Mouse (Mus musculus) left cerebral cortex, adult 11 months (tissue): ENCODE measurements around the gene Exoc2.

Experiments used
- DNase-seq: peaks from one replicate; pipeline ENCODE4 v3.0.0; 2022; ENCODE audit warnings: low spot score

Gene Exoc2

GRCm38 (mm10) chr13:30971047-30971446, 2.8 kb downstream of the Exoc2 start:
- no peak for DNase-seq

- DNase-seq, result no peak
Observed at GRCm38 (mm10) chr13:30968311-30968710, 5.6 kb downstream of the Exoc2 start.

GRCm38 (mm10) chr13:30966507-30966911, 7.4 kb downstream of the Exoc2 start:
- no peak for DNase-seq

- DNase-seq, result no peak
Observed at GRCm38 (mm10) chr13:30961932-30962331, 12.0 kb downstream of the Exoc2 start.

GRCm38 (mm10) chr13:30960714-30961113, 13.2 kb downstream of the Exoc2 start:
- no peak for DNase-seq

- DNase-seq, result no peak
Observed at GRCm38 (mm10) chr13:30953580-30953979, 20.3 kb downstream of the Exoc2 start.

- no peak for DNase-seq
Observed at GRCm38 (mm10) chr13:30952044-30952443, 21.8 kb downstream of the Exoc2 start.

- no peak for DNase-seq
Observed at GRCm38 (mm10) chr13:30949181-30949580, 24.7 kb downstream of the Exoc2 start.

GRCm38 (mm10) chr13:30947540-30947939, 26.4 kb downstream of the Exoc2 start, which contains the start of gene Hus1b:
Gene Hus1b, minus strand, starts transcription at chr13:30947759.
- DNase-seq, result no peak

GRCm38 (mm10) chr13:30947129-30947528, 26.8 kb downstream of the Exoc2 start:
- DNase-seq, result no peak

- DNase-seq, result no peak
Observed at GRCm38 (mm10) chr13:30945788-30946187, 28.1 kb downstream of the Exoc2 start.

- DNase-seq, result no peak
Observed at GRCm38 (mm10) chr13:30932972-30933371, 40.9 kb downstream of the Exoc2 start.

GRCm38 (mm10) chr13:30931613-30932012, 42.3 kb downstream of the Exoc2 start:
- DNase-seq, result no peak

GRCm38 (mm10) chr13:30929119-30929518, 44.8 kb downstream of the Exoc2 start:
- no peak for DNase-seq

GRCm38 (mm10) chr13:30924269-30924668, 49.6 kb downstream of the Exoc2 start:
- DNase-seq, result no peak

- DNase-seq, result no peak
Observed at GRCm38 (mm10) chr13:30921914-30922313, 52.0 kb downstream of the Exoc2 start.

- no peak for DNase-seq
Observed at GRCm38 (mm10) chr13:30913757-30914156, 60.1 kb downstream of the Exoc2 start.

- no peak for DNase-seq
Observed at GRCm38 (mm10) chr13:30913028-30913427, 60.9 kb downstream of the Exoc2 start.

GRCm38 (mm10) chr13:30911931-30912625, 61.8 kb downstream of the Exoc2 start:
- DNase-seq, result no peak

- no peak for DNase-seq
Observed at GRCm38 (mm10) chr13:30910889-30911288, 63.0 kb downstream of the Exoc2 start.

GRCm38 (mm10) chr13:30902286-30902685, 71.6 kb downstream of the Exoc2 start:
- no peak for DNase-seq

GRCm38 (mm10) chr13:30901387-30902041, 72.4 kb downstream of the Exoc2 start:
- DNase-seq, result no peak

GRCm38 (mm10) chr13:30894015-30894634, 79.8 kb downstream of the Exoc2 start:
- DNase-seq, result no peak
